Mouse (Mus musculus): ENCODE measurements around the gene Lrrc1. TPM values are rescaled to one million over a fixed set of nuclear protein-coding genes. Genes with fewer than 3 reads are reported as not detected.

The Lrrc1 gene
- polyA plus RNA-seq (2012), result not detected in 2 replicates

DNA sequence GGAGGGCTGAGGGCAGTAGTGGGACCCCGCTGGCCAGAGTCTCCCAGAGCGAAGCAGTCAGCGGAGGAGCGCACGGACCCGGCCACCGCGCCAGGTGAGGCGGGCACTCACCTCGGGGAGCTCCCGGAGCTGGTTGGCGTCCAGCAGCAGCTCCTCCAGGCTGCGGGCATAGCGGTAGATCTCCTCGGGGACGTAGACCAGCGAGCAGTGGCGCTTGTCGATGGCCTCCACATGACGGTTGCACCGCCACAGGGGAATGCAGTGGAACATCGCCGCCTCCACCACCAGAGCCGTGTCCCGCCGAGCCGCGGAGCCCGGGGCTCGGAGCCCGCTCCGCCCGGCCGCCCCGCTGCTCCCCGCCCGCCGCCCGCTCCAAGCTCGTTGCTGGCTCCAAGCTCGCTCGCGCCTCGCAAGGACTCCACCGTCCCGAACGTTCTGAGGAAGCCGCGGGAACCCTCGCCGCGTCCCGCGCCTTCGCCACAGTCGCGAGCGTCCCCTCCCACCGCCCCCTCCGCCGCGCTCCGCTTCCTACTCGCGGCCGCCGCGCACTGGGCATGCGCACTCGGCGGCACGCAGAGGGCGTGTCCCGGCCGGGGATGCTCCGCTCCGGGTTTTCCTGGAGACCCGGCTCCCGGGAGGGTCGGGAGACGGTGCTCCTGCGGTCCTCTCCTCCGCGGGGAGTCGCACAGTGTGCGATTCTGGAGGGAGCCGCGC lies at the start of gene Lrrc1:
TSS of gene Lrrc1 (minus strand) at position 517 of the 714 bp plus-strand sequence.
- TF ChIP-seq GATA1 (IDR thresholded peaks at IDR 0.05; ENCODE audit: low read length), result no peak

DNA sequence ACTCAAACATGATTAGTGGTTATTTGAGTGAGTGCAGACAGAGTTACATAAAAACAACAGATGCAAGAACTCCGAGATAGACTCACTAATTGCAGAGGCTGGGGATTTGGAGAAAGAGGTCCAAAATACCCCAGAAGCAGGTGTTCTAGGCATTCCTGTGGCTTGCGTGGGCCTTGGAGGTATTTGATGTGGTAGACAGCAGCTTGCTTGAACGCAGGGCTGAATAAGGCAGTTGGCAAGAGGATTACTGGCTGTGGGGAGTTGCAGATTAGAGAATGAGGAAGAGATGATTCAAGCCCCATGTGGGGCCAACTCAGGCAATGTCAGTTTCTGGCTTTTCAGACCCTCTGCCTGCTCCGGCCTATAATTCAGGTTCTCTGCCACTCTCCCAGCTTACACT lies 47.8 kb upstream of the Lrrc1 start:
- TF ChIP-seq GATA1 (IDR thresholded peaks at IDR 0.05; ENCODE audit: low read length), result no peak

DNA sequence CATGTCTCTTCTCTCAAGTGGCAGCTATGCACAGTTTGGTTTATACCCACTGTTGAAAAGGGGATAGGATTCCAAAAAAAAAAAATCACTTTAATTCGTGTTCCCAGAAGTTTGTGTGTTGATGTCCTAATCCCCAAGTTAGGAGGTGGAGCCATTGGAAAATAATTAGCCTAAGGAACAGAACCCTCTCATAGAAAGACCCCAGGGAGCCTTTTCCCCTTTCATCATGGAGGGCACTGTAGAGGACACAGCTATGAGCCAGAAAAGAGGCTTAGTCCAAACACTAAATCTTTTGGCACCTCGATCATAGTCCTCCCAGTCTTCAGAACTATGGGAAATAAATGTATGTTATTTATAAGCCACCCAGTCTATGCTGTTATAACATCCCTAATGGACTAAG lies 44.8 kb upstream of the Lrrc1 start:
- no peak for TF ChIP-seq GATA1 (IDR thresholded peaks at IDR 0.05; ENCODE audit: low read length)

DNA sequence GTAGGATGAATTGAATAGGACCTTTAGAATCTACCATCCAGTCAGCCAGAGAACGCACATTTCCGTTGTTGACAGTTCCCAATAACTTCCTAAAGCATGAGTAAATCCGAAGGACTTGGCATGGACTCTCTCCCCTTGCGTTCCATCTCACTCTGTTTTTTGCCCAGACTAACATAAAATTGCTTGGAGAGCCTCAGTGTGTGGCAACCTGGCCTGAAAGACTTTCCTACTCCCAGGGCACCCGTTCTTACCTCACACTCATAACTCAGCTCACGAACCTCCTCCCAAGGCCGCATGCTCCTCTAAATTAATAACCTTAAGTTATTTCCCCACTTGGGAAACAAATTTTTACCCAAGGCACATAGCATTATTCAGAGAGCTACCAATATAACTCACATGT lies 42.9 kb upstream of the Lrrc1 start:
- no peak for TF ChIP-seq GATA1 (IDR thresholded peaks at IDR 0.05; ENCODE audit: low read length)

DNA sequence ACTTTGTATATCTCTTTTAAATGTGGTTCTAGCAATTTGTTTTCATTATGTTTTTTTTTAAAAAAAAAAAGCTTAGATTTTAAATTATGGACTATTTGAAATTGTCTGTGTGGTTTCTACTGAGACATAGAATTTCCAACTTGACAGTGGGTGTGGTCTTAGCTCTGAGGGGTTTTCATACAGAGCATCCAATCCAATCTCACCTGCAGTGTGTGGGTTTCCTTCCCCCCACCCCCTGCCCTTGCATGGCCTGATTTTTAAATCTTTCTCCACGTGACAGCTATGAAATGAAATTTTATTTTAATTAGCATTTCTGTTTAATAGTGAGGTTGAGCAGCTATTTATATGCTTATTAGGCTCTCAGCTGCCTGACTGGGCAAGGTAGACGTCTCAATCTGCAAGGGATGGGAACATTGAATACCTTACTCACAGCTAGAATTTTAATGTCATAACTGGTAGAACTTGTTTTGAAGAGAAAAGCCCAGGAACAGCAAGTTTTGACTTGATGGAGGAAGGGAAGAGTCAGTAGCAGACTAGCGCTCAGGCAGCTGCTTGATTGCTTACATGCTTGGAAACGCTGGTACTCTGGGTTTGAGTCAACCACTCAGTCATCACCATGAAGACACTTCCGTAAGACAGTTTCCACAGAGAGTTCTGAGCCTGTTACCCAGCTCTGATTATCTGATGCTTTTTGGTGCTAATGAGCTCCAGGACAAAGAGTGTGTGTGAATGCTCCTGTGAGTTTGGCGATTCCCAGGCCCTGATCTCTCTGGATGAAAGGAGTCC lies 42.3 kb upstream of the Lrrc1 start:
- TF ChIP-seq GATA1 (IDR thresholded peaks at IDR 0.05; ENCODE audit: low read length), result no peak

DNA sequence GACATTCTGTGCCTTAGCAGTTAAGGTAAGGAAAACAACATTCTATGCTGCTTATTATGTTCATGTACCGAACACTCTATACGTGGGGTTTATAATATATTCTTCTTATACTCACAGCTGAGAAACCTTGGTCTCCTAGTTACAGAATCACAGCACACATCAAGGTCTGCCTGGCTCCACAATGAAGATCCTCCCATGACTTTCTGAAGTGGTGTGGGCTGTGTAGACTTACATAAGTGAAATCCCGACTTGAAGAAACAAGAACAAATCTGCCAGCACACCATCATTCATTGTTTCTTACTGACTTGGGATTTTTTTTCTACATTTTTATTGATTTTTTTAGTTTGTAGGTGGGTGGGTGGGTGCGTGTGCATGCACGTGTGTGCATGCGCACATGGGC lies 40.1 kb upstream of the Lrrc1 start:
- TF ChIP-seq GATA1 (IDR thresholded peaks at IDR 0.05; ENCODE audit: low read length), result no peak

DNA sequence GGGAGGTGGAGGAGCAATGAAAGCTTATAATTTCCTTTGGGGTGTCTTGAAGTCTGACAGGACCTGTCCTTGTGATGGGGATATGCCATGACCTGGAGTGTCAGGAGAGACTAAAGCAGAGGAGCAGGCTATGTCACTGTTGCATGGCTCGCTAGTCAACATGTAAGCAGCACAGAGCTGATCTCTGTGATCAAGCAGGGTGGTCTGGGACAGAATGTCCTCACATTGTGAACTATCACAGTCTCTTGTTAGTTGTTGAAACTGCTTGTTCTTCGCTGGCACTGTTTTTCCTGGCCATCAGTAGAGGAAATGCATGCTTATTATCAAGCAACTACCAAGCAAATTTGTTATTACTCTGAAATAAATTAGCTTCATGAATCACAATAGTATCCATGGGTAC lies 38.6 kb upstream of the Lrrc1 start:
- no peak for TF ChIP-seq GATA1 (IDR thresholded peaks at IDR 0.05; ENCODE audit: low read length)

DNA sequence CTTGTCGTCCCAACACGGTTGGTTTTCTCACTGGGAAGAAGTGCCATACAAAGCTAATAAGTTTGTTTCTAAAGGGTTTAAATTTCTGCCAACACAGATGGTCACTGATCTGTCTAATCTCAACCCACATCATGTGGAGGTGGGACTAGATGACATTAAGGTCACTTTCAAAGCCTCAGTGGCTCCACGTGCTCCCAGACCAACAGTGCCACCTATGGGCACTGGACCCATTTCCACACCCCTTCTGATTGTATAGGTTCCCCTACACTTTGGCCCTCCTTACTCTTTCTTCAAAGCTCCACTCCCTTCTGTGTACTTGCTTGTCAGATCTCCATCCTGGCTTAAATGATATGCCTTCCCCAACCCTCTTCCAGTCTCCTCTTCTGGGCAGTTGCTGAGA lies 35.2 kb upstream of the Lrrc1 start:
- no peak for TF ChIP-seq GATA1 (IDR thresholded peaks at IDR 0.05; ENCODE audit: low read length)

DNA sequence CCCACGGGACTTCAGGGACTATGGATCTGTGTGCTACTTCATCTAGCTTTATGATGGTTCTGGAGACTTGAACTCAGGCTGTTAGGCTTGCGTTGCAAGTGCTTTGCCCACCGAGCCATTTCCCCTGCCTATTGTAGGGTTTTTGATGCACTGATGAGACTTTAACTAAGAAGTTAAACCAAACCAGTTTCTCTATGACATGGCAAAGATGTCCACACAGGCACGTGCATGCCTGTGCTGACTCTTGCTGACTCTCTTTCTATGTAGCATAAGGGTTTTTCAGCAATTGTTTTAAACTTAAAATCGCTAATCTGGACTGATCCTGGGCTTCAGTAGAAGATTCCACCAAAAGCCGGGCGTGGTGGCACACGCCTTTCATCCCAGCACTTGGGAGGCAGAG lies 33.3 kb upstream of the Lrrc1 start:
- TF ChIP-seq GATA1 (IDR thresholded peaks at IDR 0.05; ENCODE audit: low read length), result no peak

DNA sequence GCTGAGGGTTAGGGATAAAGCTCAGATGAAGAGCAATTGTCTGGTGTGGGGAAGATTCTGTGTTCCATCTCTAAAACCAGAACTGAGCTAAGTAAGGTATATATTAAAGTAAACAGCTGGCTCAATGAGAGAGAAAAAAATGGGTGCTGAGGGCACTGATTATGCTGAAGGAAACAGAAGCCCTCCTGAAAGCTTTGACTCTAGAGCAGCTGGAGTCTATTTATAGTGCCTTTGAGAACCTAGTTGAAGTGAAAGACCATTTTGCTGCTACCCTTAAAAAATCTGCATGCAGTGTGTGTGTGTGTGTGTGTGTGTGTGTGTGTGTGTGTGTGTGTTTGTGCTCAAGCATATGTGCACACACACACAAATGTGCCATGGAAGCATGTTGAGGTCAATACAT lies 32.7 kb upstream of the Lrrc1 start:
- TF ChIP-seq GATA1 (IDR thresholded peaks at IDR 0.05; ENCODE audit: low read length), result no peak

DNA sequence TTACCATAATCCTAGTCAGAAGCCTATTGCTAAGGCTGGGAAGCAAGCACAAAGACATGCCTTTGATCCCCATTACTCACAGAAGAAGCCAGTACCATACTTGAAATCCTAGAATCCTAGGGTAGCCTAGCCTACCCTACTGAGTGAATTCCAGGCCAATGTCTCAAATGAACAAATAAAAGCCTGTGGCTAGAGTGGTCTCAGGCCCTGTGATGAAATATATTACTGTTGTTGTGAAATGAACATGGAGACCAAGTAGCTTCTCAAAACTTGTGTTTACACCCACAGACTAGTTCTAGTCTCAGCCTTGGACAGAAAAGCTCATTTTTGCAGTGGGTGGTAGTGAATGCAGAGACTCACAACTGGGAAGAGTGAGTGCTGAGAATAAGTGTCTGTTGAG lies 31.6 kb upstream of the Lrrc1 start:
- no peak for TF ChIP-seq GATA1 (IDR thresholded peaks at IDR 0.05; ENCODE audit: low read length)

DNA sequence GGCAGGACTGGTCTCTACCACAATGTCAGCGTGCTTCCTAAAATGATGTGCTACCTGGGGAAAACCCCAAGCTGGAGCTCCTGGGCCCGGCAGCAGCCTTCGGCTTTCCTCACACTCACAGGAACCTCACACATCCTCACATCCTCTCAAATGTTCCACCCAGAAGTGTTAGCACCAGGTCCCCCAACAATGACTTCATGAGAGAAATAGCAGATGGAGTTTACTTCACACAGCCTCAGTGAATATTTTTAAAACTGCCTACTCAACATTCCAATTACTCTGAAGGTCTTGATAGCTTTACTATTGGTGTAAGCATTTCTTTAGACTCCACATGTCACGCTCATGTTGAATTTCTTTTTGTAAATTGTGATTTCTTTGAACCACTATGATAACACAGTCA lies 27.2 kb upstream of the Lrrc1 start:
- no peak for TF ChIP-seq GATA1 (IDR thresholded peaks at IDR 0.05; ENCODE audit: low read length)

DNA sequence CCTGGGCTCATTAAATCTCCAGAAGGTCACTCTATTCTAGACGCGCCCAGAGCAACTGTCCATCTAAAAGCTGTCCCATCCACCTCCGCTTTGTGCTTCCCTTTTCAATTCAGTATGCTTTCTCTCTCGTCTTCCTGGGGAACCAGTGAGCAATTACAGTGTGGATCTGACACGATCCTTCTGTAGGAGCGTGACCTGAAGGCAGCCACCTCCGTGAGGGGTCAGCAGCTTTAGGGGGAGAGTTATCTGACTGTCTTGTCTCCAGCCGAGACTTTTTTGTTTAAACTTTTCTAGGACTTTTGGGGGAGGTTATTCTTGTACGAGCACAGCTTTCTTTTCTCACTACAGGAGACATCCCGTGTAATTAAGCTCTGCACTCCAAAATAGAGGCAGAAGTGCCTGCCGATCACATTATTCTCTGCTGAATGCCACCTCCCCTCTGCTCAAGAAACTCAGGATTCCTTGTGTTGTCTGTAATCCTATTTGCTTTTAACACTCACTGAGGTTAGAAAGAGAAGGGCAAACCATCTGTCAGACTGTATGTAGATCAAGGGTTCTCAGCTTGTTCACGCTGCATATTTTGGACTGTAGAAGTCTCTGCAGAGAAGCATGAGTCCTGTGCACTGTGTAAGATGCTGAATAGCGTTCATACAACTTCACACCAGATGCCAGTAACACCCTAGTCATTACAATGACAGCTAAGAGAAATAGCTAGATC lies 24.3 kb upstream of the Lrrc1 start:
- no peak for TF ChIP-seq GATA1 (IDR thresholded peaks at IDR 0.05; ENCODE audit: low read length)

DNA sequence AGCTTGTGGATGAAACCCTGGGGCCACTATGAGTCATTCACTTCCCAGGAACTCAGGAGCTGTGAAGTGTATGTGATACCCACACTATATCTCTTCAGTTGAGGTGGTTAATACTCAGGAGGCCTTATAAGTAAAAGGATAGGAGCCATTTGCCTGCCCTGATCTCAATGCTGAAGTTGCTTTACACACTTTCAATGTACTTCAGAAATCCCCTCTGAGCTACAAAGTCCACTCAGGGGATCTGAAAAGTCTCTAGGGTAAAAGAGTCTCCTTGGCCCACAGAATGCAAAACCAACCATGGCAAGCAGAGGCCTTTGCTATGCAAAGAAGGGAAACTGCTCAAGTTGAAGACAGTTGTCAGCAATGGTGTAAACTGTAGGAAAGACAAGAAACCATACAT lies 17.2 kb upstream of the Lrrc1 start:
- TF ChIP-seq GATA1 (IDR thresholded peaks at IDR 0.05; ENCODE audit: low read length), result no peak

DNA sequence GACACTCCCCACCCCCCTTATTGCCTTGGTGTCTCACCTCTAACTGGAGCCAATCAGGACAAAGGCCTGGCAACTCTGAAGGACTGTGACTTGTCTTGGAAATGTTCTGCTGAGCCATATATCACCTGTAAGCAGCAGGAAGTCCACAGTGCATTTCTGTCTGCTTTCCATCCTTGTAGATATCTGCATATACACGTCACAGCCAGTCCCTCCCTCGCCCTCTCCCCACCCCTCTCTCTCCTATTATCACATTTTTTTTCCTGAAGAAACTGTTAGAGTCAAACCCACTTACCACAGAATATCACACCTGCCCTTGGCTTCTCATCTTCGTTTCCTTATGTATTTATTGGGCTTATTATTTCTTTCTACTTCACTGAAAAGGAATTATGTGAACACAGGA lies 13.3 kb upstream of the Lrrc1 start:
- TF ChIP-seq GATA1 (IDR thresholded peaks at IDR 0.05; ENCODE audit: low read length), result no peak

DNA sequence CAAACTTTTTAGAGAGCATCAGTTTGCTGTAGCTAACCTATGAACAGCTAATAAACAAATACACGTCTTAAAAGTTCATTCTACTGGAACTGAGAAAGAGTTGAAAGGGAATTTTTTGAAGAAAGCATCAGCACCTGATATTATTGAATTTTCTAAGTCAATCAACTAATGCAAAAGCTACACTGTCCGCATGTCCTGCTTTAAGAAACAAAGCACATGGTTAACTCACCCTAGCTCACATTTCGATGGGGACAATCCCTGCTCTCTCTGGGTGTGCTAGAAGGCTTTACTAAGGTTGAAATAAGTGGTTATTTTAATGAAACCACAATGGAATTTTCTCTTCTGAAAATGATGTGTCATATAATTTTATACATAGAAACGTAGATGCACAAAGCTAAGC lies 12.5 kb upstream of the Lrrc1 start:
- no peak for TF ChIP-seq GATA1 (IDR thresholded peaks at IDR 0.05; ENCODE audit: low read length)

Data from G1E-ER4 (cell line).